Mouse (Mus musculus): ENCODE measurements around the gene Lyrm4. TPM values are rescaled to one million over a fixed set of nuclear protein-coding genes. Genes with fewer than 3 reads are reported as not detected.

The Lyrm4 gene
- polyA plus RNA-seq, 1 experiment from 2014 or later = 21.3 TPM

DNA sequence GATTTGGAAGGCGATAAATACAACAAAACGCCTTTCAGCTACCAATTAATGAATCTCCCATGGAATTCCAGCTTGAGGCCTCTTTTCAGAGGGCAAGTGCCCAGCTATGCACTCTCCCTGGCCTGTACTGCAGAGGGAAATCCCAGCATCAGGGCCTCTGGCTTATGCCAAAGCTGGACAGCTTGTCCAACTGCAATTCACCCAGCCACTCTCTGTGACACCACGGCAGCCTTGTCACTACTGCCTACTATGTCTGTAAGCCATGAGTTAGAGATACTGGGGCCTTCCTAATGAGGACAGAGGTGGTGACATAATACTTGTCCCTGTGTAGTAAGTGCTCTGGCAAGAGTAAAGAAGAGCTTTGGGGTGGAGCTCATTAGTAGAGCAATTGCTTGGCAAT lies 128.0 kb downstream of the Lyrm4 start:
- H3K27ac ChIP-seq (replicated peaks) = no peak overlapping the region
- no peaks in the 10 kb centered on the region for H3K36me3 ChIP-seq
- H3K27me3 ChIP-seq = no peaks in the 10 kb centered on the region
- H3K4me1 ChIP-seq = no peaks in the 10 kb centered on the region
- no peaks in the 10 kb centered on the region for H3K9me3 ChIP-seq (replicated peaks)
- no peak overlapping the region for H3K4me2 ChIP-seq (replicated peaks)
- H3K9ac ChIP-seq = no peak overlapping the region
- H3K4me3 ChIP-seq (replicated peaks) = no peak overlapping the region
- WGBS = 71% methylated on average over 3 of the region's 3 CpGs
- no peak for ATAC-seq (ENCODE audit: insufficient number of reproducible peaks, low FRiP score, low TSS enrichment, low read depth)

DNA sequence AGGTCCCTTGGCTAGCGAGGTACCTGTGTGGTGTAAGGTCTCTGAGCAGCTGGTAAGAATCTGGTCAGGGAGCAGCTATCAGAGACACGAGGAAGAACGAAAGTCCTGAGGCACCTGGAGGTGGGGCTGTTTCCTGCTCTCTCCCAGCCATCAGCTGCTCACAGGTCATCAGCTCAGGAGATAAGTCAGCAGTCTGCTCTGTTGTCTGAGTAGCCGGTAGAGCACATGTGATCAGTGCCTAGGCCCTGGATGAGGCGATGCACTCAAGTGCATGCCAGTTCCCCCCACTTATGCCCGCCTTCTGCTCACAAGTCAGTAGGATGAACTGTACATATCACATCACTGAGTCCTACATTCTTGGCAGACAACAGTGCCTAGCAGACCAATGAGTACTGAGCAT lies 134.3 kb downstream of the Lyrm4 start:
- H3K4me1 ChIP-seq = no peaks in the 10 kb centered on the region
- no peaks in the 10 kb centered on the region for H3K9me3 ChIP-seq (replicated peaks)
- peaks cover 10% of the 10 kb centered on the region; the same call in 1 of the 2 replicates for H3K36me3 ChIP-seq
- no peak overlapping the region for H3K4me3 ChIP-seq (replicated peaks)
- H3K4me2 ChIP-seq (replicated peaks) = no peak overlapping the region
- H3K27me3 ChIP-seq = no peaks in the 10 kb centered on the region
- ATAC-seq (ENCODE audit: insufficient number of reproducible peaks, low FRiP score, low TSS enrichment, low read depth) = no peak
- no peak overlapping the region for H3K9ac ChIP-seq
- no peak overlapping the region for H3K27ac ChIP-seq (replicated peaks)
- WGBS = 83% methylated on average over 6 of the region's 6 CpGs

GRCm38 (mm10) chr13:35980471-35980870 lies 136.9 kb downstream of the Lyrm4 start:
- H3K27me3 ChIP-seq = no peaks in the 10 kb centered on the region
- H3K4me2 ChIP-seq (replicated peaks) = no peak overlapping the region
- WGBS = 79% methylated on average over 4 of the region's 4 CpGs
- ATAC-seq (ENCODE audit: insufficient number of reproducible peaks, low FRiP score, low TSS enrichment, low read depth) = no peak
- H3K9ac ChIP-seq = no peak overlapping the region
- H3K9me3 ChIP-seq (replicated peaks) = no peaks in the 10 kb centered on the region
- H3K4me1 ChIP-seq = no peaks in the 10 kb centered on the region
- peaks cover 13% of the 10 kb centered on the region; the same call in 1 of the 2 replicates for H3K36me3 ChIP-seq
- no peak overlapping the region for H3K4me3 ChIP-seq (replicated peaks)
- H3K27ac ChIP-seq (replicated peaks) = no peak overlapping the region

GRCm38 (mm10) chr13:35976912-35977311 lies 140.4 kb downstream of the Lyrm4 start:
- peaks cover 13% of the 10 kb centered on the region; the same call in 1 of the 2 replicates for H3K36me3 ChIP-seq
- H3K9ac ChIP-seq = no peak overlapping the region
- 76% methylated on average over 7 of the region's 7 CpGs for WGBS

DNA sequence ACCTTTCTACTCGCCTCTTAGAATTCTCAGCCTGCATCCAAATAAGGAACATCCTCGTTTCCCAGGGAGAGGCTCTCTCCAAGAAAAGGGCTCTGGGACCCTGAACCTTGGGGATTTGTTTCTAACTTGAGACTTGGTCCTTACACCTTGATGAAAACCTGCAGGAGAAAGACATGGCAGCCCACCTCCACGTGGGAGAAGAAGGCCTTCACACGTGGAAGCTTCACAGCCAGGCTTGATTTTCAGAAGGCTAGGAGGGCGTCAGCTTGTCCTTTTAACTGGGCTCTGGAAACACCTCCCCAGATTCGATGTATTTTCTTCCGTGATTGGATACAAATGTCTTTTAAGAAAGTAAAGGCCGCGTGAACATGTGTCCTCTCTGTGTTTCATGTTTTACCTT lies 147.5 kb downstream of the Lyrm4 start:
- Histone ChIP-seq H3K27ac (replicated peaks) (no peak overlapping the region), H3K4me1 (peaks cover 6% of the 10 kb centered on the region; the same call in 1 of the 2 replicates), H3K4me3 (replicated peaks) (peak overlapping the region; percentile 59), H3K27me3 (peaks cover 11% of the 10 kb centered on the region), H3K4me2 (replicated peaks) (peak overlapping the region; percentile 100), H3K9me3 (replicated peaks) (no peaks in the 10 kb centered on the region), H3K36me3 (no peaks in the 10 kb centered on the region), H3K9ac (no peak overlapping the region)
- ATAC-seq (ENCODE audit: insufficient number of reproducible peaks, low FRiP score, low TSS enrichment, low read depth) = no peak
- 31% methylated on average over 9 of the region's 9 CpGs for WGBS

More at GRCm38 (mm10) chr13:35976912-35977311, 140.4 kb downstream of the Lyrm4 start:
- Histone ChIP-seq H3K4me1 (no peaks in the 10 kb centered on the region), H3K4me2 (replicated peaks) (no peak overlapping the region), H3K27ac (replicated peaks) (no peak overlapping the region), H3K9me3 (replicated peaks) (no peaks in the 10 kb centered on the region), H3K4me3 (replicated peaks) (no peak overlapping the region), H3K27me3 (no peaks in the 10 kb centered on the region)
- ATAC-seq (ENCODE audit: insufficient number of reproducible peaks, low FRiP score, low TSS enrichment, low read depth) = no peak

DNA sequence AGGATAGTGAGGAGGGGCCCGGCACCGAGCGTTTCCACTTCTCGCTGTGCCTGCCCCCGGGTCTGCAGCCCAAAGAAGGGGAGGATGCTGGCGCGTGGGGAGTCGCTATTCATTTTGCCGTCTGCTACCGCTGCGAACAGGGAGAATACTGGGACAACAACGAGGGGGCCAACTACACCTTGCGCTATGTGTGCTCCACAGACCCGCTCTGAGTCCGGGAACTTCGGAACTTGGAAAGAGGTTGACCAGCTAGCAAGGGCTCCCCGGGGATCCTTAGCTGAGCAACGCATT lies 147.9 kb downstream of the Lyrm4 start:
- H3K27ac ChIP-seq (replicated peaks) = no peak overlapping the region
- H3K9me3 ChIP-seq (replicated peaks) = no peaks in the 10 kb centered on the region
- under 1% methylated on average over 18 of the region's 18 CpGs for WGBS
- H3K9ac ChIP-seq = peak overlapping the region; percentile 24; the same call in 1 of the 2 replicates
- H3K4me1 ChIP-seq = peaks cover 6% of the 10 kb centered on the region; the same call in 1 of the 2 replicates
- H3K27me3 ChIP-seq = peaks cover 11% of the 10 kb centered on the region
- no peak for ATAC-seq (ENCODE audit: insufficient number of reproducible peaks, low FRiP score, low TSS enrichment, low read depth)
- no peaks in the 10 kb centered on the region for H3K36me3 ChIP-seq
- peak overlapping the region; percentile 100 for H3K4me2 ChIP-seq (replicated peaks)
- H3K4me3 ChIP-seq (replicated peaks) = peak overlapping the region; percentile 59

DNA sequence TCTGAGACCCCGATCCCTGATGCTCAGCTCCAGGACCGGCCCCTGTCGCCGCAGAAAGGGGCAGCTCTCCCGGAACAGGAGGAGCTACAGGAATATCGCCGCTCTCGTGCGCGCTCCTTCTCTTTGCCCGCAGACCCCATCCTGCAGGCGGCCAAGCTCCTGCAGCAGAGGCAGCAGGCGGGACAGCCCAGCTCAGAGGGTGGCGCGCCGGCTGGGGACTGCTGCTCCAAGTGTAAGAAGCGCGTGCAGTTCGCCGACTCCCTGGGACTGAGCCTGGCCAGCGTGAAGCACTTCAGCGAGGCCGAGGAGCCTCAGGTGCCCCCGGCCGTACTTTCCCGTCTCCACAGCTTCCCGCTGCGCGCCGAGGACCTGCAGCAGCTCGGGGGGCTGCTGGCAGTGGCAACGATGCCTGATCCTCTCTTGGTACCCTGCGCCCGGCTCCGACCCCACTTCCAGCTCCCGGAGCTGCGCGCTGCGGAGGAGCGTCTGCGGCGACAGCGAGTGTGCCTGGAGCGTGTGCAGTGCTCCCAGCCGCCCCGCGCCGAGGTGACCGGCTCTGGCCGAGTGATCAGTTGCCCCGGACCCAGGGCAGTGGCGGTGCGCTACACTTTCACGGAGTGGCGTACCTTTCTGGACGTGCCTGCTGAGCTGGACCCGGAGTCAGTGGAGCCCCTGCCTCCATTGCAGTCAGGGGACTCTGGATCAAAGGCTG lies 148.5 kb downstream of the Lyrm4 start:
- peak; percentile 57 for ATAC-seq (ENCODE audit: insufficient number of reproducible peaks, low FRiP score, low TSS enrichment, low read depth)
- H3K27ac ChIP-seq (replicated peaks) = no peak overlapping the region
- under 1% methylated on average over 57 of the region's 57 CpGs for WGBS
- peaks cover 11% of the 10 kb centered on the region for H3K27me3 ChIP-seq
- peaks cover 6% of the 10 kb centered on the region; the same call in 1 of the 2 replicates for H3K4me1 ChIP-seq
- H3K4me2 ChIP-seq (replicated peaks) = peak overlapping the region; percentile 100
- H3K36me3 ChIP-seq = no peaks in the 10 kb centered on the region
- H3K9ac ChIP-seq = peak overlapping the region; percentile 24
- H3K4me3 ChIP-seq (replicated peaks) = peak overlapping the region; percentile 59
- no peaks in the 10 kb centered on the region for H3K9me3 ChIP-seq (replicated peaks)

DNA sequence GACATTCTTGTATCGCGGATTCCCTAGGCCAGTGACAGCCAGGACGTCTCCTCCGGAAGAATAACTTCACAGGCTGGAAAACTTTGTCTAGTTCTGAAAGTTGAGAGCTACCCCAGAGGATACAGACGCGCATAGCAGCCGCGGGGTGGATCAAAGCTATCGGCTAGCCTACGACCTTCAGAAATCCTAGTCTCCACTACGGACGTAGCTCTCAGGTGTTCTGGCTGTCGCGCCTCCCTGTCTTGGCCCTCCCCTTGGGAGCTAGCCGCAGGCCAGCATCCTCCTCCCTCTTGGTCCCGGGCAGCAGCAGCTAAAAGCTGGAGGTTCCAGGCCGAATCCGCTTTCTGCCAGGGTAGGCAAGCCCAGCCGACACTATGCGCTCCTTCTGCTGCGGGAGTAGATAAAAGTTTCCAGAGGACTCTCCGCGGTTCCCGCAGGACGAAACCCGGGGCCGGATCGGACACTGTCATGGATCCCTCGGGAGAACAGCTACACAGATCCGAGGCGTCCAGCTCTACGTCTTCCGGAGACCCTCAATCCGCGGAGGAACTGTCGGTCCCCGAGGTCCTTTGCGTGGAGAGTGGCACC lies 149.1 kb downstream of the Lyrm4 start:
- no peak overlapping the region for H3K27ac ChIP-seq (replicated peaks)
- H3K9me3 ChIP-seq (replicated peaks) = no peaks in the 10 kb centered on the region
- H3K4me1 ChIP-seq = peaks cover 6% of the 10 kb centered on the region; the same call in 1 of the 2 replicates
- peak overlapping the region; percentile 59 for H3K4me3 ChIP-seq (replicated peaks)
- H3K36me3 ChIP-seq = no peaks in the 10 kb centered on the region
- peaks cover 11% of the 10 kb centered on the region for H3K27me3 ChIP-seq
- H3K9ac ChIP-seq = peak overlapping the region; percentile 24
- peak; percentile 55 for ATAC-seq (ENCODE audit: insufficient number of reproducible peaks, low FRiP score, low TSS enrichment, low read depth)
- under 1% methylated on average over 38 of the region's 38 CpGs for WGBS
- peak overlapping the region; percentile 100 for H3K4me2 ChIP-seq (replicated peaks)

GRCm38 (mm10) chr13:35967690-35968089 lies 149.6 kb downstream of the Lyrm4 start:
- WGBS = 6% methylated on average over 15 of the region's 15 CpGs
- H3K9ac ChIP-seq = no peak overlapping the region

GRCm38 (mm10) chr13:35963583-35963982 lies 153.7 kb downstream of the Lyrm4 start:
- Histone ChIP-seq H3K9me3 (replicated peaks) (no peaks in the 10 kb centered on the region), H3K27ac (replicated peaks) (no peak overlapping the region), H3K36me3 (no peaks in the 10 kb centered on the region), H3K4me2 (replicated peaks) (no peak overlapping the region), H3K4me3 (replicated peaks) (no peak overlapping the region), H3K9ac (no peak overlapping the region), H3K4me1 (no peaks in the 10 kb centered on the region), H3K27me3 (no peaks in the 10 kb centered on the region)
- WGBS = 88% methylated on average over 4 of the region's 4 CpGs
- ATAC-seq (ENCODE audit: insufficient number of reproducible peaks, low FRiP score, low TSS enrichment, low read depth) = no peak

More at GRCm38 (mm10) chr13:35967690-35968089, 149.6 kb downstream of the Lyrm4 start:
- H3K9me3 ChIP-seq (replicated peaks) = no peaks in the 10 kb centered on the region
- peak overlapping the region; percentile 59 for H3K4me3 ChIP-seq (replicated peaks)
- peaks cover 6% of the 10 kb centered on the region; the same call in 1 of the 2 replicates for H3K4me1 ChIP-seq
- H3K36me3 ChIP-seq = no peaks in the 10 kb centered on the region
- no peak overlapping the region for H3K27ac ChIP-seq (replicated peaks)
- ATAC-seq (ENCODE audit: insufficient number of reproducible peaks, low FRiP score, low TSS enrichment, low read depth) = 0 out of 2 replicates have a peak, but pooled peaks have one; percentile 15
- peak overlapping the region; percentile 100 for H3K4me2 ChIP-seq (replicated peaks)
- H3K27me3 ChIP-seq = peaks cover 11% of the 10 kb centered on the region

DNA sequence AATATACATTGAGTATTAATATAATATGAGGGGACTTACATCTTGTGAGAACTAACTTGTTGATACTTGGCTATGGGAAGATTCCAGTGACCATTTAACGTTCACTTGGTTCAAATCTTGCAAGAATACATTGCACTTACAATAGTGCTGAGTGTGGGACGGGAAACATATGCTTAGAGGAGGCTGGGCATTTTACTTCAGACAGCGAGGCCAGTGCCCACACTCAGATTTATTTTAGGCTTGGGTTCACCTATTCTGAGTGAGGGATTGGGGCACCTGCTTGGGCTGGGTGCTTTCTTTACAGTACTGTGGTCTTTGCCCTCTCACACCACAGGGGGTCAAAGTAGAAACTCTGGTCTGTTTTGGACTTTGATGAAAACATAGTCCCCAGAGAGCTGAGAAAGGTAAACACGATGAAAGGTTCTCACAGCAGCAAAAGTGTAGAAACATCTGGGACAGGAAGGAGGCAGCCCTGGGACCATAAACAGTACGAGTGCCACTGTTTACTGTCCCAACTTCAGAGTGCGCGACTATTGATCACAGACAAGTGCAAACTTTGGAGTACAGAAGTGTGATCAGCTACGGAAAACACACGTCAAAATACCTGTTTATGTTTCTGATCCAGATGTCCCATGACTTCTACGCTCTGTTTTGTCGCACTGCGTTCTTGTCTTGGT lies 157.8 kb downstream of the Lyrm4 start:
- no peaks in the 10 kb centered on the region for H3K36me3 ChIP-seq
- no peak overlapping the region for H3K4me2 ChIP-seq (replicated peaks)
- no peaks in the 10 kb centered on the region for H3K27me3 ChIP-seq
- ATAC-seq (ENCODE audit: insufficient number of reproducible peaks, low FRiP score, low TSS enrichment, low read depth) = no peak
- H3K9ac ChIP-seq = no peak overlapping the region
- 74% methylated on average over 12 of the region's 12 CpGs for WGBS
- H3K4me1 ChIP-seq = no peaks in the 10 kb centered on the region
- no peaks in the 10 kb centered on the region for H3K9me3 ChIP-seq (replicated peaks)
- no peak overlapping the region for H3K4me3 ChIP-seq (replicated peaks)
- H3K27ac ChIP-seq (replicated peaks) = no peak overlapping the region

All from embryonic facial prominence, embryonic 15.5 days (tissue).